Mouse (Mus musculus) layer of hippocampus, postnatal 25 days (tissue): ENCODE data around the gene Scgb3a1. TPM values are rescaled to one million over a fixed set of nuclear protein-coding genes. Genes with fewer than 3 reads are reported as not detected.
A peak's percentile ranks its signal among the peaks of the same experiment; 100 is the strongest.

Source experiments
- DNase-seq, 2 experiments: peaks; one replicate each; pipeline ENCODE4 v3.0.0; 2022; ENCODE audit warnings: mixed read lengths in 2 of 2, low spot score in 1 of 2; ENCODE audit errors: extremely low spot score in 1 of 2
- total RNA-seq, 2 experiments: library from RNA; stranded (reverse); gene quantifications; 2 replicates each; pipeline ENCODE4 v1.2.3; 2021

Scgb3a1 gene
- total RNA-seq = under 1 TPM in 1 of 2 experiments, not detected in 1; 0.84 TPM

DNA sequence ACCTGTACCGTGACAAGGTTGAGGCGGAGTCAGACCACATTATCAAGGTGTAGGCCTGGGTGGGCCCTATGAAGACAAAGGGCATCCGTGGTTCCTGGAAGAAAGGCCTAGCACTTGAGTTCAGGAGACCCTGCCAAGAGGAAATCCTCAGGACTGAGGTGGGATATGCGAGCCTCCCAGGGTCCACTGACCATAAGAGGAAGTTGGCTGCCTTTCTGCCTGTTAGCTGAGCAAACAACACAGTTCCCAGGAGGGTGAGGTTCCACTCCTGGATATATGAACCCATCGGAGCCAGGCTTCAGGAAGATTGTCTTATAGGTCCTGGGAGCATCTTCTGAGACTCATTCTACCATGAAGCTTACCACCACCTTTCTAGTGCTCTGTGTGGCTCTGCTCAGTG lies at the start of gene Scgb3a1:
Gene Scgb3a1, plus strand, starts transcription at position 301 of the 400 bp plus-strand sequence.
- DNase-seq = no peak

DNA sequence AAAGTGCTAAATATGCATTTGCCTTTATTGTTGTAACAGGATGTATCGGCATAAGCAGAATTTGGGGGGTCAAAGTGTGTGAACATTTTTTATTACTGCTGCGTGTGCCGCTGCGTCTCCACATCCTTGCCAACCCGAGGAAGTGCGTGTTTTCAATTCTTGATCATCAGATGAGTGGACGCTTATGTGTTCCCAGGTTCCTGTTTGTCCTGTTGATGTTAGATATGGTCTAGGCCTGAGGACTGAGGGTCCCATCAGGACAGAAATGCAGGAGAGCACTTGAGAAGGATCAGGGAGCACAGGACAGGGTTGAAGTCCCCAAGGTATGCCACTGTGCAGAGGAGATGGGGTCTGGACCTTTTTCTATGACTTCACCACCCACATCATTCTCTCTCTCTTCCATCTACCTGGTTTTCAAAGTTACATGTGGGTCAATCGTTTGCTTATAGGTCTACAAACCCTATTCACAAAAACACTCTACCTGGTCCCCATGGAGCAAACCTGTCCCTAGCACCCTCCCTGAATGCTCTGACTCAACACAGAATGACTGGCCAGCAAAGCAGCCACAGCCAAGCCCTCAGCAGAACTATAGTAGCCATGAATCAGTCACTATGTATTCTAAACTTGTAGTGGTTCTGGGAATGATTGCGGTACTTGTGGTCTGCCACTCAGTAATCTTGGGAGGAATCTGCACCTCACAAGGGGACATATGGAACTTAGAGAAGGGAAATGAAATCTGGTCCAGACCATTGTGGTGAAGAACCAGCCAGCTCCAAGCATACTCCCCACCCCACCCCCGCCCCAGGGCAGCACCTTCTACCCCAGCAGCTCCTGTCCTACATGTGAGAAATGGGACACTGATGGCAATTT lies 47.3 kb upstream of the Scgb3a1 start:
- DNase-seq = no peak

DNA sequence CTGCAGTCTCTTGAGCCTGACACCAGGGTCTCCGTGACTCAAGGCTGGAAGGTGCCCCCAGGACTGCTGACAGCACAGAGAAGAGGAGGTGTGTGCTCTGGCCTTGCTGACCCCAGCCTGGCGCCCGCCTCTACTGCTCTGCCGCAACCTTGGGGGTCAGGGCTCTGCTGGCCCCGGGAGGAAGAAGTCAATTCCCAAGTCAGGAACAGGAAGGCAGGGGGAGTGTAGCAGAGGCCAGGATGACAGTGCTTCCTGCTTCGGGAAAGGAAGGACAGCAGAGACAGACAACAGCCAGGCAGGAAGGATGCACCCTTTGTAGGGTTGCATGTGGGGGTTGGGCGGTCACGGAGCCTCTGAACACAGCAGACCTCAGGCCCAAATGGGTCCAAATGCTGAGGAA lies 44.9 kb upstream of the Scgb3a1 start:
- no peak for DNase-seq

- DNase-seq = no peak
Observed at GRCm38 (mm10) chr11:49621953-49622352, 41.5 kb upstream of the Scgb3a1 start.

GRCm38 (mm10) chr11:49624156-49624555 lies 39.3 kb upstream of the Scgb3a1 start:
- no peak for DNase-seq

- no peak for DNase-seq
Observed at GRCm38 (mm10) chr11:49625863-49626262, 37.5 kb upstream of the Scgb3a1 start.

DNA sequence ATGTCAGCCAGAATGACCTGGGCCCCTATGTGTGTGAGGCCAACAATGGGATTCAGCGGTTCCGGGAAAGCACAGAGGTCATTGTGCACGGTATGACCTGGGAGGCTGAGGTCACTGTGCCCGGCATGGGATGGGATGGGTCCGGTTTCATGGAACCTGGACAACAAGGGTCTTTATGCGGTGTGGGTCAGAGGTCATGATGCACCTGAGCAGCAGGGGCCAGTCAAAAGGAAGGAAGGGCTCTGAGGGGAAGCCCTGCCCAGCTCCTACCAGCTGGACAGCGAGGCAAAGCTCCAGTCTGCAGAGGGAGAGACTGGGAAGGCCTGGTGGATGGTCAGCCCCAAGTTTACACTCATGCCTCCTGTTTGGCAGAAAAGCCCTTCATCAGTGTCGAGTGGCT lies 36.7 kb upstream of the Scgb3a1 start:
- no peak for DNase-seq

DNA sequence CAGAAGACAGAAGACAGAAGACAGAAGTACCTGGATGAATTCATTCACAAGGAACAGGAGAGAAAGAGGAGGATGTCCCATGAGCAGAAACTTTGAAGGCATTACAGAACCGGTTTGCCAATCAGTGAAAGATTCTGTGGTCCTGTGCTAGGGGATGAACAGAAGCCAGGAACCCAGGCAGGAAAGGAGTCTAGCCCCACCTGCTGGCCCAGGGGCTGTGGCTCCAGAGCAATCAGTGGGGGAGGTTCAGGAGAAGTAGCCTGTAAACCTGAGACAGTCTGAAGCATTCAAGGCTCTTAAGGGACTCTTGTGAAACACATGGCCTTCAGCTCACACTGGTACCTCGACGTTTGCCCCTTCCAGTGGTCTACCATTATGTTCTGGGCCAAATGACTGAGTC lies 32.3 kb upstream of the Scgb3a1 start:
- DNase-seq = no peak

GRCm38 (mm10) chr11:49632256-49632655 lies 31.2 kb upstream of the Scgb3a1 start:
- DNase-seq = no peak

DNA sequence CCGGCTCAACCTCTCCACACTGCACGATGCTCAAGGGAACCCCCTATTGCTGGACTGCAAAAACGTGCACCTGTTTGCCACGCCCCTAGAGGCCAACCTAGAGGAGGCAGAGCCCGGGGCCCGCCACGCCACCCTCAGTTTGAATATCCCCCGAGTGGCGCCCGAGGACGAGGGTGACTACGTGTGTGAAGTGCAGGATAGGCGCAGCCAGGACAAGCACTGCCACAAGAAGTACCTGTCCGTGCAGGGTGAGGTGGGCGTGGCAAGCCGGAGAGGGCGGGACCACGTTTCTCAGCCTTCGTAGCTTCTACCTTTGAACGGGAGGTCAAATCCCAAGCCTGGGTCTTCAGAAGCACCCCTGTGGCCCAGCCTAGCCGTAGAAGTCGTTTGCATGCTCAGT lies 29.3 kb upstream of the Scgb3a1 start:
- DNase-seq = no peak

DNA sequence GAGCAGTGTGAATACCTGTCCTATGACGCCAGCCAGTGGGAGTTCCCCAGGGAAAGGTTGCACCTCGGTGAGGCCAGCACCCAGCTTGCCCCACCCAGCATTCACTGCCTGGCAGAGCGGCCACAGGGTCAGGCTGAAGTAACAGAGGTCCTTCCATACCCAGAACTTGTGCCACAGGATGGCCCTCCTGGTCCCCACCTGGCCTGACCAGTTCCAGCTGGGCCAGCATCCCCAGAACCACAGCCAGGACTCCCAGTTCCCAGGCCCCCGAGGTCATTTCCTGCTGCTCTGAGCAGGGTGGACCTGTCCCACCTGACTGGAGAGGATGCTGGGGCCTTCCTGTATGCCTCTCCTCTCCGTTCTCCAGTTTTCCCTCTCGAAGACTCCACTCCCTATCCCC lies 27.7 kb upstream of the Scgb3a1 start:
- no peak for DNase-seq

GRCm38 (mm10) chr11:49636449-49636848 lies 27.0 kb upstream of the Scgb3a1 start:
- no peak for DNase-seq

- DNase-seq = no peak
Observed at GRCm38 (mm10) chr11:49645677-49646076, 17.7 kb upstream of the Scgb3a1 start.

DNA sequence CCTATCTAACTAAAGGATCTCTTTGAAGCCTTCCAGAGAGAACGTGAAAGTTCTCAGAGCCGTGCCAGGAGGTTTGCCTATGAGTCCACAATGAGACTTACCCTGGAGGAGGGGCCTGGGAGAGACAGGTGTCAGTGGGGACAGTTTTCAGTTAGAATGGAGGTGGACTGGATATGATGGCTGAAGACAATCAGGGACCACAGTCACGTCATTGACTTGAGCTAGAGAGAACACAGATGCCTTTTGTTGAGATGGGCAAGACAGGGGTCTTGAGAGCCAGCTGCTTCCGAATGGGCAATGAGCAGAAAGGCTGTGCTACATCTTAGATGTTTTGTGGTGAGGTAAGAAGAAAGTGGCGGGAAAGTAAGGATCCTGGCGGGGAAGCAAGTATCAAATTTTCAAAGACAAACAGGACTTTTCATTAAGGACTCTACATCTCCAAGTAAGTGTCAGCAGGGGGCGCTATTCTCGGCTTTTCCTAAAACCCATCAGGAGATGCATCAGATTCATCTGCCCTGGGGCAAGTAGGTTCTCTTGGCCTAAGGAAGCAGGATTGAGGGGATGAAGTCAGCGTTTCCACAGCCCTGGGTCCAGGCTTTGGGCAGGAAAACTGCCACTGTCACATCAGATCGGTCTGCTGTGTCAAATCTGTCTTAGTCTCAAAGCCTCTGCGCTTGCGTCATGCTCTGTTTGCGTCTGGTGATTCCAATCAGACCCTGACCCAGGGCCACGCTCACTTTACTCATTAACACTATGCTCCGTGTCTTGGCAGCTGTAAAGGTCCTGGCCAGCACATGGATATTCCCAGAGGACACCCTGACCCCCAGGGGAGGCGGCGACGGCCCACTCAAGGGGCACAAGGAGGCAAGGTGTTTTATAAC lies 13.1 kb upstream of the Scgb3a1 start:
- DNase-seq = peak in 1 of 2 experiments; percentile 35

- DNase-seq = no peak
Observed at GRCm38 (mm10) chr11:49650994-49651761, 12.2 kb upstream of the Scgb3a1 start.

- DNase-seq = no peak
Observed at GRCm38 (mm10) chr11:49651762-49652322, 11.6 kb upstream of the Scgb3a1 start.

DNA sequence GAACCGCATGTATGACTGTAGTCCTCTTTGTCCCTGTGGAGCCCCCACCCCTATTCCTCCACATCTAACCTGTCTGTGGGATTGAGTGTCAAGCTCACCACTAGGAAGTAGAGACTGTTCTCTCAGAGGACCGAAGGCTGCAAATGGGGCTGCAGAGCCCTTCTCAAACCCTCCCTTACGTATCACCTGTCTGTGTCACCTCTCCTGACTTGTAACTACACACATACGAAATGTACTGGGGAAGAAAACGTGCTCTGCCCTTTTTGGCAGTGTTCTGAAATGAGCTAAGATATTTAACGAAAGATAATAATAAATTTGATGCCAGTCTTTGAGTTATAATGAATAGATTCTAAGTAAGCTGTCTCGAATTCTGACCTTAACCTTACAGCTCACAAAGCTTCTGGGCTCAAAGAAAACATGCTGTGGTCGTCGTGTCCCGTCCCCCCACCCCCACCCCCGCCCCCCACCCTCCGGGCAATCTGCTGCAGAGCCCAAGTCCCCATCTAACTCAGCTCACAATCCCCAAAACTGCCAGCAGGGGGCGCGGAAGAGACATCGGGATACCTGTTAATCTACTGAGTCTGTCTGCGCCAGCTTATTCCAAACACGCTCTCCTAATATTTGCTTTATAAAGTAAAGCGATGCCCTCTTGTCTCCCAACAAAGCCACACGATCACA lies 10.9 kb upstream of the Scgb3a1 start:
- DNase-seq = peak; percentile 91 to 99

- no peak for DNase-seq
Observed at GRCm38 (mm10) chr11:49653079-49653408, 10.4 kb upstream of the Scgb3a1 start.

- no peak for DNase-seq
Observed at GRCm38 (mm10) chr11:49654651-49655050, 8.8 kb upstream of the Scgb3a1 start.

- no peak for DNase-seq
Observed at GRCm38 (mm10) chr11:49655501-49655900, 7.9 kb upstream of the Scgb3a1 start.
